In genomic region chr5:103335916-103336688, GRCm38 (mm10) we compare ENCODE assay signal across 8 mouse cellular contexts.
DNase-seq lines count a peak whose midpoint lies in the region; ATAC-seq and TF ChIP-seq lines count a peak whose summit lies in the region.

No protein-coding gene starts in this region.

- DNase-seq in embryonic facial prominence, embryonic 11.5 days (ENCODE audit: low spot score): peak; percentile 52
- peak; percentile 65 for DNase-seq in hindbrain, postnatal 0 days (ENCODE audit: low spot score)
- DNase-seq in adrenal gland, postnatal 4 days (ENCODE audit: low spot score in 2 of 2): no peak
- DNase-seq in kidney, postnatal 14 days: no peak

- no peak overlapping the region for H3K4me3 ChIP-seq in intestine, embryonic 15.5 days (replicated peaks)
- H3K4me3 ChIP-seq in intestine, postnatal 0 days (ENCODE audit: low read depth, low read length): no peak overlapping the region
- H3K4me3 ChIP-seq in embryonic facial prominence, embryonic 11.5 days (ENCODE audit: low read depth, low read length): no peak overlapping the region
- H3K4me3 ChIP-seq in hindbrain, postnatal 0 days (ENCODE audit: low read length): peak overlapping the region; percentile 14; the same call in 1 of the 2 replicates
- no peak overlapping the region for H3K4me3 ChIP-seq in midbrain, embryonic 16.5 days (ENCODE audit: low read depth, low read length)

- WGBS in intestine, embryonic 15.5 days: 27% methylated on average over 12 of the region's 12 CpGs
- WGBS in intestine, postnatal 0 days: 39% methylated on average over 12 of the region's 12 CpGs
- 20% methylated on average over 12 of the region's 12 CpGs for WGBS in embryonic facial prominence, embryonic 11.5 days
- 13% methylated on average over 12 of the region's 12 CpGs for whole genome bisulfite sequencing in hindbrain, postnatal 0 days
- WGBS in midbrain, embryonic 16.5 days: 8% methylated on average over 12 of the region's 12 CpGs

- no peak overlapping the region for H3K27ac ChIP-seq in intestine, embryonic 15.5 days
- no peak overlapping the region for H3K27ac ChIP-seq in intestine, postnatal 0 days (ENCODE audit: low read depth, low read length)
- 0 out of 2 replicates have a peak overlapping the region, but pooled peaks have one; percentile 17 for H3K27ac ChIP-seq in embryonic facial prominence, embryonic 11.5 days (replicated peaks; ENCODE audit: low read depth, low read length)
- no peak overlapping the region for H3K27ac ChIP-seq in hindbrain, postnatal 0 days
- peak overlapping the region; percentile 55; the same call in 1 of the 2 replicates for H3K27ac ChIP-seq in midbrain, embryonic 16.5 days (ENCODE audit: low read length)

- H3K9ac ChIP-seq in intestine, embryonic 15.5 days: no peak overlapping the region
- no peak overlapping the region for H3K9ac ChIP-seq in intestine, postnatal 0 days (ENCODE audit: low read depth, low read length)
- no peak overlapping the region for H3K9ac ChIP-seq in embryonic facial prominence, embryonic 11.5 days (replicated peaks; ENCODE audit: low read length)
- H3K9ac ChIP-seq in hindbrain, postnatal 0 days (replicated peaks; ENCODE audit: low read length): no peak overlapping the region
- peak overlapping the region; percentile 48; the same call in 1 of the 2 replicates for H3K9ac ChIP-seq in midbrain, embryonic 16.5 days (ENCODE audit: low read depth, low read length)

- H3K9me3 ChIP-seq in intestine, embryonic 15.5 days: no peaks in the 10 kb centered on the region
- no peaks in the 10 kb centered on the region for H3K9me3 ChIP-seq in intestine, postnatal 0 days (ENCODE audit: control insufficient read depth)
- no peaks in the 10 kb centered on the region for H3K9me3 ChIP-seq in embryonic facial prominence, embryonic 11.5 days (replicated peaks; ENCODE audit: control insufficient read depth, low read length)
- no peaks in the 10 kb centered on the region for H3K9me3 ChIP-seq in hindbrain, postnatal 0 days (ENCODE audit: low read length)
- H3K9me3 ChIP-seq in midbrain, embryonic 16.5 days (replicated peaks; ENCODE audit: control insufficient read depth, low read length, poor library complexity, severe bottlenecking): no peaks in the 10 kb centered on the region

- 0 out of 2 replicates have a peak, but pooled peaks have one; percentile 10 for ATAC-seq in intestine, embryonic 15.5 days
- ATAC-seq in intestine, postnatal 0 days: no peak
- ATAC-seq in embryonic facial prominence, embryonic 11.5 days (replicated peaks; ENCODE audit: insufficient number of reproducible peaks, low FRiP score, low TSS enrichment, low read depth): 0 out of 2 replicates have a peak, but pooled peaks have one; percentile 9
- ATAC-seq in hindbrain, postnatal 0 days: no peak
- peak; percentile 54; the same call in 1 of the 2 replicates for ATAC-seq in midbrain, embryonic 16.5 days
- no peak for ATAC-seq in monocyte, adult 5-6 weeks (replicated peaks; ENCODE audit: insufficient number of reproducible peaks, low FRiP score, low TSS enrichment, poor library complexity, severe bottlenecking)

- H3K4me1 ChIP-seq in intestine, embryonic 15.5 days (replicated peaks): no peaks in the 10 kb centered on the region
- H3K4me1 ChIP-seq in intestine, postnatal 0 days (replicated peaks; ENCODE audit: control insufficient read depth, insufficient read depth, low read length): no peaks in the 10 kb centered on the region
- no peaks in the 10 kb centered on the region for H3K4me1 ChIP-seq in embryonic facial prominence, embryonic 11.5 days (ENCODE audit: control insufficient read depth, insufficient read depth, low read length)
- peaks cover 11% of the 10 kb centered on the region for H3K4me1 ChIP-seq in hindbrain, postnatal 0 days (ENCODE audit: insufficient read depth, low read length)
- H3K4me1 ChIP-seq in midbrain, embryonic 16.5 days (ENCODE audit: control insufficient read depth, insufficient read depth, low read length): peaks cover 25% of the 10 kb centered on the region

- no peak for TF ChIP-seq CTCF in intestine, postnatal 0 days (IDR thresholded peaks at IDR 0.05; ENCODE audit: low read depth)
- TF ChIP-seq CTCF in hindbrain, postnatal 0 days (IDR thresholded peaks at IDR 0.05; ENCODE audit: low read depth): no peak

- H3K36me3 ChIP-seq in intestine, embryonic 15.5 days: no peaks in the 10 kb centered on the region
- no peaks in the 10 kb centered on the region for H3K36me3 ChIP-seq in intestine, postnatal 0 days (ENCODE audit: control insufficient read depth, insufficient read depth)
- no peaks in the 10 kb centered on the region for H3K36me3 ChIP-seq in embryonic facial prominence, embryonic 11.5 days (replicated peaks; ENCODE audit: control insufficient read depth, insufficient read depth, low read depth, low read length)
- H3K36me3 ChIP-seq in hindbrain, postnatal 0 days (ENCODE audit: insufficient read depth, low read length): no peaks in the 10 kb centered on the region
- no peaks in the 10 kb centered on the region for H3K36me3 ChIP-seq in midbrain, embryonic 16.5 days (ENCODE audit: control insufficient read depth, insufficient read depth, low read length)

- H3K27me3 ChIP-seq in intestine, embryonic 15.5 days (replicated peaks): no peaks in the 10 kb centered on the region
- no peaks in the 10 kb centered on the region for H3K27me3 ChIP-seq in intestine, postnatal 0 days (replicated peaks; ENCODE audit: control insufficient read depth, insufficient read depth, low read length)
- no peaks in the 10 kb centered on the region for H3K27me3 ChIP-seq in embryonic facial prominence, embryonic 11.5 days (ENCODE audit: control insufficient read depth, insufficient read depth, low read length)
- no peaks in the 10 kb centered on the region for H3K27me3 ChIP-seq in hindbrain, postnatal 0 days (ENCODE audit: insufficient read depth, low read length)
- H3K27me3 ChIP-seq in midbrain, embryonic 16.5 days (ENCODE audit: control insufficient read depth, insufficient read depth, low read depth, low read length): no peaks in the 10 kb centered on the region

- H3K4me2 ChIP-seq in intestine, embryonic 15.5 days (replicated peaks): peak overlapping the region; percentile 30; the same call in 1 of the 2 replicates
- no peak overlapping the region for H3K4me2 ChIP-seq in intestine, postnatal 0 days (replicated peaks; ENCODE audit: low read depth)
- H3K4me2 ChIP-seq in embryonic facial prominence, embryonic 11.5 days (ENCODE audit: low read depth, low read length): no peak overlapping the region
- peak overlapping the region; percentile 51 for H3K4me2 ChIP-seq in hindbrain, postnatal 0 days (ENCODE audit: low read depth, low read length)
- H3K4me2 ChIP-seq in midbrain, embryonic 16.5 days (ENCODE audit: low read length): peak overlapping the region; percentile 44

Comparison
In these comparisons a context has a peak if more than half of its experiments do, and no peak if none do; other contexts are left out.
1. ATAC-seq: peak in intestine, embryonic 15.5 days (single experiment), embryonic facial prominence, embryonic 11.5 days (single experiment) and midbrain, embryonic 16.5 days (single experiment); none in intestine, postnatal 0 days (single experiment), hindbrain, postnatal 0 days (single experiment) and monocyte, adult 5-6 weeks (single experiment).
2. H3K4me2 ChIP-seq: peak in intestine, embryonic 15.5 days (single experiment), hindbrain, postnatal 0 days (single experiment) and midbrain, embryonic 16.5 days (single experiment); none in intestine, postnatal 0 days (single experiment) and embryonic facial prominence, embryonic 11.5 days (single experiment).
3. H3K27ac ChIP-seq: peak in embryonic facial prominence, embryonic 11.5 days (single experiment) and midbrain, embryonic 16.5 days (single experiment); none in intestine, embryonic 15.5 days (single experiment), intestine, postnatal 0 days (single experiment) and hindbrain, postnatal 0 days (single experiment).
4. DNase-seq: peak in embryonic facial prominence, embryonic 11.5 days (single experiment) and hindbrain, postnatal 0 days (single experiment); none in adrenal gland, postnatal 4 days (0 of 2) and kidney, postnatal 14 days (single experiment).